Mouse (Mus musculus): ENCODE data around the gene Ttc28.

- TF ChIP-seq CTCF (conservative IDR thresholded peaks at IDR 0.05 in 1 of 2, IDR thresholded peaks at IDR 0.05 in 1 of 2; ENCODE audit: low read depth in 2 of 2, low read length in 2 of 2) (no peak), CHD2 (IDR thresholded peaks at IDR 0.05; ENCODE audit: low read length) (no peak)
Observed at GRCm38 (mm10) chr5:111335939-111336691, 456.5 kb downstream of the Ttc28 start.

Data from CH12.LX (cell line).